Mouse (Mus musculus): ENCODE results near the gene Tmem254c.
"Not testable (repeated sequence)": the region's sequence is repeated elsewhere in the genome, so short reads cannot be mapped to it uniquely, and the experiment has no call there.

Tmem254c gene

DNA sequence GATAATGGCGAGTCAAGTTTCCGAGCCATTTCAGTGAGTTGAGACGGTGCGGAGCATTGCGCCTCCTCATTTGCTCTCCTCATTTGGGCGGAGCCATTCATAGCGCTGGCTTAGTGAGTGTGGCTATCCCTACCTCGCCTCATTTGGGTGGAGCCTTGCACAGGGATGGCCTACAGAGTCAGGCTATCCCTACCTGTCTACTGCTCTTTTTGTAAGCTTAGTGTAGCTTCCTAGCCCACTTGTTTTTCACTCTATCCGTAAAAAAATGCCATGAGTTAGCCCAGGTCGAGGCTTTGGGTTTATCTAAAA, at the start of gene Tmem254c:
Gene Tmem254c, minus strand, starts transcription at position 31 of the 309 bp plus-strand sequence.
- DNase-seq: not testable (repeated sequence)

DNA sequence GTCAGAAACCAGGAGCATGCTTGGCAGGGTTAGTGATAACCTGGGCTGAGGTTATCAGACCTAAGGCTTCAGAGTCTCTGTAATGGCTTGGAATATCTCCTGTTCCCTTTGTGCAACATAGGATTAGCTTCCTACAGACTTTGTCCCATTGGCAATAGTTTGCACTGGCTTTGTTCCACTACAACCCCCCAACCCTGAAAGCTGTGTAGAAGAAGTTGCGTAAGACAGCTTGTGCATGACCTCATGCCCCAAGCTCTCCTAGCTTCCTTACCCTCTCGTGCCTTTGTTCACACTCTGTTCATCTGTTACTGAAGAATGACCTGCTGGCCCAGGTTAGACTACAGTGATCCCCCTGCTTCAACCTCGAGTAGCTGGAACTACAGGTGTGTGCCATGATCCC, 30.5 kb upstream of the Tmem254c start:
- DNase-seq: not testable (repeated sequence)

DNA sequence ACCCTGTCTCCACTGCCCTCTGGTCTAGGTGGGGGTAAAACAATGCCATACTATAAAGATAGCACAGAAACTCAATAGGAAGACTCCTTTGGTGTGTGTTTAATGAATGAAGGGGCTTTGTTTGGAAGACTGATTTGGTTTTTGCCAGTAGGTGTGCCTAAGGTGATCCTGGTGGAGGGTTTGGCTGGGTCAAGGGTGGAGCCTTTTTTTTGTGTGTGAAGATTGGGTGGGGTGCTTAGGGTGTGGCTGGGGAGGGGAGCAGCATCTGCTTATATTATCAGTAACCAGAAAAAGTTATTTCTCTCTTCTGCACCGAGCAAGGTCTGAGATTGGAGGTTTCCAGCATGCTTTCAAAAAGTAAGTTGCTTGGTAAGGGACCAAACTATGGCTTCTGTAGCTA, 14.8 kb upstream of the Tmem254c start, which contains the start of gene Cphx3:
Gene Cphx3, plus strand, starts transcription at position 301 of the 400 bp plus-strand sequence.
- DNase-seq: not testable (repeated sequence)

DNA sequence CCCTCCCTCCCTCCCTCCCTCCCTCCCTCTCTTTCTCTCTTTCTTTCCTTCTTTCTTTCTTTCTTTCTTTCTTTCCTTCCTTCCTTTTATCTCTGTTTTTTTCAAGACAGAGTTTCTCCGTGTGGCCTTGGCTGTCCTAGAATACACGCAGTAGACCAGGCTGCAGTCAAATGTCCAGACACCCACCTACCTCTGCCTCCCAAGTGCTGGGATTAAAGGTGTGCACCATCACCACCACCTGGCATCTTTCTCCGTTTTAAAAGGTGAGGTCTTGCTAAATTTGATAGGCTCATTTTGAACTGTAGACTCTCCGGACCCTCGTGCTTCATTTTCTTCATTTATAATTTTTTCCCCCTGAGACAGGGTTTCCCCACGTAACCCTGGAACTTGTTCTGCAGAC, 14.1 kb upstream of the Tmem254c start, which contains the start of gene Cphx2:
Gene Cphx2, plus strand, starts transcription at position 301 of the 400 bp plus-strand sequence.
- DNase-seq: not testable (repeated sequence)

DNA sequence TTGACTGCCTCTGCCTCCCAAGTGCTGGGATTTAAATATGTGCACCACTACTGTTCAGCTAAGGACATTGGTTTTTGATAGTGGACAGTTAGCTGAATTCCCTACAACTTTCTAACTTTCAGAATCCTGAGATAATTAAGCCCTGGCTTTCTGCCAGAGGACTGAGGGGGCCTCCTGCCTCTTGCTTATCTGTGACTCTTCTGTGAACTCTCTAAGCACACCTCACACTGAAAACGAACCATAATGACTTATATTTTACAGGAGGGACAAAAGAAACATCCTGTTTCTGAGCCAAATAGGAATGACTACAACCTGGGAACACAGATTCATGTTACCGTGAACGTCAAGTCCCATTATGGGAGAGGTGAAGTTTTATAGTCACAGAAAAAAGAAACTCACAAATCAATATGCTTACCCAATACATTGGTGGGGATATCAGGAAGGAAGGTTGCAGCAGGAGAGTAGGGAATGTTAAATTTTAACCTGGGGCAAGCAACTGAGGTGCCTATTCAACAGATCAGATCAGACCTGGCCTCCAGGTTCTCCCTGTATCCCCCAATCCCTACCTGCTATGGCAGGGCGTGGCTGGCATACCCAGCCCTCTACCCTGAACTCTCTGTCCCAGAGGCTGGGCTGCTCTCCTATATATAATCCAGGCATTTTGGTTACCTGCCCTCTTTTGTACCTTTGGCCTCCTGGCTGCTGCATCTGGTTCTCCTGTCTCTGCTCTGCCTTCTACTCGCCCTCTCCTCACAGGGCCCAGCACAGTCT, 9.7 kb upstream of the Tmem254c start:
- not testable (repeated sequence) for DNase-seq

DNA sequence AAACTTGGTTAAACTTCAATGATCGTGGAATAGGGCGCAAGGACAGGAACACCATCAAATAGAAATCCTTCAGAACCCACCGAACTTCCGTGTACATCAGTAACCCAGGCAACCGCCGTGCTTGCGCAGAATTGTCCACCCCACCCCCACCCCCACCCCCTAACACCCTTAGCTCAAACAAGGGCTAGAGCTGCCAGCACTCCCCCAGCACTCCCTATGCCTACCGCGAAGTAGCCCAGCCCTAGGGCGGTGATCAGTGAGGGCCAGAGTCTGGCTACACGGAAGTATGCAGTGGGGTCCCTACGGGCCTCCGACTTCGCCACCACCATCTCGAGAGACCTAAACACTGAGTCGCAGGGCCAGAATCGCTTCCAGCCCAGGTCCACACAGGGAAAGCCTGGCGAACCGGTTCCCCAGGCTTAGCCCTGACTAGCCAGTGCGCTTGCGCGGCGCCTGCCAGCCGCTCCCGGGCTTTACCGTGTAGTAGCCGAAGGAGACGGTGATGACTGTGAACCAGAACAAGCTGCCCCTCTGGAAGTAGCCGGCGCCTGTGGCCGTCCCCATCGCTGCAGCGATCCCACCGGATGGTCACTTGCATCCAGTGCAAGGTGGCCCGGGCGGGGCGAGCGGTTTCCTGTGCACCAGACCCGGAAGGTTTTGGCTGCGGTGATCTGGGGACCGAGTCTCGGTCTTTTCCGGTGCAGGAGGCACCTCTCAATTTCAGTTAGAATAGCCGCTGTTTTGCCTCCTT, 406 bp downstream of the Tmem254c start:
- DNase-seq: not testable (repeated sequence)

DNA sequence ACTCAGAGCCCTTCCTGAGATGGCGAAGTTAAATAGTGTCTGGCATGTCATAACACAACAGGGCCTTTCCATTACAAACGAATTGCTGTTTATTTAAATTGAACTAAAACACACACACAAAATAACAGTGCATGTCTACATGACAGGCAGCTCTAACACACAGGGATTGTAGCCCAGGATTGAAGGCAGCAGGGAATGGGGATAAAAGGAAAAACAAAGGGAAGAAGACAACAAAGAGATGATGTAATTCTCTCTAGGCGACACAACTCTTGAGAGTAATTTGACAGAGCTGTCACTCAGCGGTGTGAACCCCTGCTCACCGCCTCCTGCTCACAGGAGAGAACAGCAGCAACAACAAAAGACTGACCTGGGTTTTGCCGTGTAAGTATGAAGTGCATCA, 7.8 kb downstream of the Tmem254c start:
- DNase-seq: not testable (repeated sequence)

DNA sequence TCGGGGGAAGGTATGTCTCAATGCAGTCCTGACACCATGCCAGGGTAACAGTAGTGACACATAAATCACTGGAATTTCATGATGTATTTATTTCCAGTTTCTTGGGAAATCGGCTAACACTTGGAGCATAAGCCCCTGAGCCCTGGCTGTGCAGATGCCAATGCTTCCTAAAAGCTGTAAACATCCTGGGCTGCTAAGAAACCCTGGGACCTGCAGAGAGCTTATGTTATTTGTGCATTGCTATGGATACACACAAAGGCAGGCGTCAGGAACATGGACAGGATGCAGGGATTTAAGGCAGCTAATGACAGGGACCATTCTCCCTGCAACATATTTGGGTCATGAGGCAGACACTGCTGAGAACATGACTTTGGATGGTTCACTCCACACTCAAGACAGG, 9.0 kb downstream of the Tmem254c start:
- DNase-seq: not testable (repeated sequence)

DNA sequence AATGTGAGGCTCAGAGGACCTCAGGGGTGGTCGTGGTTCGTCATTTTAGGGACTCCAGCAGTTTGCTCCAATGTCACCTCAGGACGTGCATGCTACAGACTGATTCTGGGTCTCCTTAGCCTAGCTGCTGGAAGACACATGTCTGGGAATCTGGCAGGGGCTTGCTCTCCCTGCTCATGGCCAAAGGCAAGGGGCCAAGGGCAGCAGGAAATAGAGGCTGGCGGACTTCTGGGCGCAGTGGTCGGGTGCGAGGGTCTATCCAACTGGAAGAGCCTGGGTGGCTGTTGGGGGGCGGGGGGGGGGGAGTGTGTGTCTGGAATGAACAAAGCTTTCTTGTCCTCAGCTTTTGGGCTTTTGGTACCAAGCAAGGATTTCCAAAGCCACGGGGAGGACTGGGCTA, 18.4 kb downstream of the Tmem254c start:
- DNase-seq: not testable (repeated sequence)

DNA sequence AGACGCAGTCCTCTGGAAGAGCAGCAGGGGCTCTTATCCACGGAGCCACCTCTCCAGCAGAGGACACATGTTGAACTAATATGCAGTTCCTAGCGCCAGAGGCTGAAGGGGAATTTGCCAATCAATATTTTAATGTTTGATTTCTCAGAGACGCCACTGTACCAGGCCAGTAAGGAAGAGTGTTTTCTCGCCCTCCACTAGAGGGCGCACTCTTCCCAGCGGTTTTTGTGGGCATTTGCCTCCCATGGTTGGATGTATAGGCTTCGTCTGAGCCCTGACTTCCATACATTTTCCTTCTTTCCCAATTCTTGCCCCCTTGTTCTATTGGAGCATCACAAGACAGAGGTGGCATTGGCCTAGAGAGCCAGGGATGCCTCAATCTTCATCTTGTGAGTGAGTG, 20.1 kb downstream of the Tmem254c start:
- not testable (repeated sequence) for DNase-seq

DNA sequence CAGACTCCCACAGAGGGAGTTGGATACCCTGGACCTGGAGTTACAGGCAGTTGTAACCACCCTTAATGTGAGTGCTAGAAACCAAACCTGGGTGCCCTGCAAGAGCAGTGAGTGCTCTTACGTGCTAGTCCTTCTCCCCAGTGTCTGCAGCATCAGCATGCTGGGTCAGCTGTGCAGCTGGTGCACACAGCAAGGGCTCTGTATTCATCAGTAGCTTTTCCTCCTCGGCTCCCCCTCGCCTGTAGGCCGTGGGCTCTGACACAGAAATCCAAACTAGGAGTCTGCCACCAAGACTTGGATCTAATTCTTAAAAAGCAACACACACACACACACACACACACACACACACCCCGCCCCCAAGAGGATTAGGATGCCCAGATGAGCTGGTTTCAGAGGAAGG, 22.1 kb downstream of the Tmem254c start:
- DNase-seq: not testable (repeated sequence)

DNA sequence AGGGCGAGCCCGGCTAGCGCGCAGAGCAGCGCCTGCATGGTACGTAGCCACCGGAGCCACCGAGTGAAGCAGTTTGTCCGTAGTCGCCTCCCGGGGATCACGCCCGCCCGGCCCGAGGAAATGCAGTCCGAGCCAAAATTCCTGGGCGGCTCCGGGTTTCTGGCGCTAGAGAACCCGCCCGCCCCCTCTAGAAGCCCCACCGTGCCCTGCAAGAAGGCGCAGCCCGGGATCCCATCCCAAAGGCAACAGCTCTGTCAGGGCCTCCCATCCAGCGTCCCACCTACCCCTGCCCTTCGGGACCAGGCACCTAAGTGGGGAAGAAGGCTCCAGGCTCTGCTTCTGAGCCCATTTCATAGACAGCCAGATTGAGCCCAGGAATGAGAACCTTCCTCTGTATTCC, 24.5 kb downstream of the Tmem254c start, which contains the start of gene Gm9780:
Gene Gm9780, minus strand, starts transcription at position 101 of the 400 bp plus-strand sequence.
- not testable (repeated sequence) for DNase-seq

DNA sequence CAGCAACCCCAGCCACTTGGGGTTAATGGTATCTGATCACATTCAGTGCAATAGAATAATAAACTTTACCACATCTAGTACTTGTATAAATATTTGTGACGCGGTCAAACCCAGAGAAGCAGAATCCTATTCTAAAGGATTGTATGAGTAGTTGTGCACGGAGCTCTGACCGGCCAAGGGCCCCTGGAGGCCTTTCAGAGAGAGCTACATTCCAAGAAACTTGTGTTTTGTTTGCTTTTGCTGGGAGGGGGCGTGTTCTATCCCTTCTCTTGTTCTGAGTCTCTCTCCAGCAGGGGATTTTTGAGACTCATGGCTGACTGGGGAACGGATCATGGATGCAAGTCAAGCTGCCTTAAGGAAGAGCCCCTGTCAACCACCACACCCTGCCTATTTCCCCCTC, 31.7 kb downstream of the Tmem254c start:
- not testable (repeated sequence) for DNase-seq

DNA sequence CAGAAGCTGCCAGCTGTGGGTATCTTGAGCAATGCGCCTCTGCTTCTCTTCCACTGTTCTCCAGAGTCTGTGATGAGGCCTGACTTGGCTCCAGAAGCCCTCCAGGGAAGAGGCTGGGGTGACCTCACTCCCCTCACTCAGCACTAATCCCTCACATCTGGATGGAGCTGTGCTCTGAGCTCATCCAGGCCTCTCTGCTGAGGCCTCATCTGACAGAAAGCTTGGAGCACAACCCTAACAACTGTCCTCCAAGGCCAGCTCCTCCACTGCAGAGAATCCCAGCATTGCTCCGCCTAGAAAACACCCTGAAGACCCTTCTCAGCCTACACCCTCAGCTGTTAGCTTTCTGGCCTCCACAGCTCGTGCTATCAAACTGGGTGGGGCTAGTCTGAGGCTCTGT, 32.8 kb downstream of the Tmem254c start:
- DNase-seq: not testable (repeated sequence)

DNA sequence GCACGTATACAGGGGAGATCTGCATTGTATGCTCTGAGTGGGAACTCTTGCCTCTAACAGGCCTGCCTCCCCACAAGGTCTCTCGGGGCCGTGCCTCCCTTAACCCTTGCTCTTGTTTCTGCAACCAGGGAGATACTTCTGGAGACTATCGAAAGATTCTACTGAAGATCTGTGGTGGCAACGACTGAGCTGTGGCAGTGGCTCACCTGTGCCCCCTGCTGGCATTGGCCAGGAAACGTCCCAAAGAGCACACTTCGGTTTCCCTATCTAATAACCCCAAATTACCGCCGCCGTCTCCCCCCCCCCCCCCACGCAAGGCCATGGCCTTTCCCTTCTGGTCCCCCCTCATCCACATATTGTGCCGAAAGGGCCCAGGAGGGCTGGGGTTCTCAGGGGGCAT, 41.5 kb downstream of the Tmem254c start:
- not testable (repeated sequence) for DNase-seq

DNA sequence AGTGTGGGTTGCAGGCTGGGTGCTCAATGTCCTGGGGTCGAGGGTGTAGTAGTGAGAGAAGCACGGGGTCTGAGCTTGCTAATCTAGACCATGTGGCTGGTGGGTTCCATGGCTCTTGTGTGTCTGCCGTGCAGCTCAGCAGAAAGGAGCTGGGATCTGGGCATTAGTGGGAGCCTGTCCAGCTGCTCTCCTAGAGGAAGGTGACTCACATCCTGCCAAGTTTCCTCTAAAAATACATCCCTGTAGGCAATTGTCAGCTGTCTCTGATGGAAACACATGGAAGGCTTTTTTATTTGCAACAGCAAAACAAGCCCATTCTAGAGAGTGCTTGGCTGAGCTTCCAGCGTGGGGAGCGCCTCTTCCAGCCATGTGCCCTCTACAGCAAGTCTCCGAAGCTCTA, 44.3 kb downstream of the Tmem254c start:
- DNase-seq: not testable (repeated sequence)

DNA sequence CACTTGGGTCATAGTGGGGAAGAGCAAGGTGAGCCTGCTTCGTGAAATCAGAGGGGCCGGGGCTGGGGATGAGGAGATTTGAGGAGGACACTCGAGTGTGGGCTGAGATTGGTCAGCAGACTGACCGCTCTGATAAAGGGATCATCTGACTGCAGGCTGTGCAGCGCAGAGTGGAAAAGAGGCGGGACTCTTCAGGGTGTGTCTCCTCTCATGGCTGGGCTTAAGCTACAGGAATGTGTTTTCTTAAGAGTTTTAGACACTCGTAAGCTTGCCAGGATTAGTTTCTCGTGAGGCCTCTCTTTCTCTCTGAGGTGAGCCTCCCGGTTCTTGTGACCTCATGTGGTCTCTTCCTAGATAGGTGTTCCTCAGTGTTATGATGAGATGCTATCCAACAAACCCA, 45.6 kb downstream of the Tmem254c start:
- DNase-seq: not testable (repeated sequence)

DNA sequence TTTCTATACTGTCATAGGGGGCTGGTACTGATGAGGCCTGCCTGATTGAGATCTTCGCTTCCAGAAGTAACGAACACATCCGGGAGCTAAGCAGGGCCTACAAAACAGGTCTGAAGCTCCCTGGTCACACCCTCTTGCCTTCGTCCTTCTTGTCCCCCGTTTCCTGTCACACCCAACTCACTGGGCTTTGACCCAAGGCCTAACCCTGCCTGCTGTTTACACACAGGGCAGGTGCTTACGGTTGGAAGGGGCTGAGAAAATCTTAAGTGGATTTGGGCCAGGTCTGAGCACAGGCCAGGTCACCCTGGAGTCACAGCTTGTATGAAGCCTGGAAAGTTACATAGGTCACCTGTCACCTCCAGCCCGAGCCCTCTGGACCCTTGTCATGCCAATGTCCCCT, 50.7 kb downstream of the Tmem254c start:
- not testable (repeated sequence) for DNase-seq
